Mouse (Mus musculus): ENCODE measurements around the gene Igbp1b.

Igbp1b gene

GRCm38 (mm10) chr6:138658516-138658915 is at the start of gene Igbp1b:
Gene Igbp1b, minus strand, starts transcription at chr6:138658544.
- DNase-seq (ENCODE audit: low spot score in 2 of 2), result no peak

- no peak for DNase-seq (ENCODE audit: low spot score in 2 of 2)
These were observed 24.6 kb upstream of the Igbp1b start for GRCm38 (mm10) chr6:138682959-138683358.

GRCm38 (mm10) chr6:138672704-138673141 is 14.4 kb upstream of the Igbp1b start:
- DNase-seq (ENCODE audit: low spot score in 2 of 2), result no peak

- DNase-seq (ENCODE audit: low spot score in 2 of 2), result no peak
These were observed 7.1 kb upstream of the Igbp1b start for GRCm38 (mm10) chr6:138665416-138665815.

- DNase-seq (ENCODE audit: low spot score in 2 of 2), result no peak
These were observed 12.7 kb downstream of the Igbp1b start for GRCm38 (mm10) chr6:138645604-138646003.

- DNase-seq (ENCODE audit: low spot score in 2 of 2), result no peak
These were observed 19.0 kb downstream of the Igbp1b start for GRCm38 (mm10) chr6:138639351-138639750.

GRCm38 (mm10) chr6:138620786-138621185 is 37.6 kb downstream of the Igbp1b start:
- DNase-seq (ENCODE audit: low spot score in 2 of 2), result no peak

GRCm38 (mm10) chr6:138618396-138618795 is 39.9 kb downstream of the Igbp1b start:
- no peak for DNase-seq (ENCODE audit: low spot score in 2 of 2)
